Mouse (Mus musculus): ENCODE measurements around the gene Rab37. TPM values are rescaled to one million over a fixed set of nuclear protein-coding genes. Genes with fewer than 3 reads are reported as not detected.
A peak's percentile ranks its signal among the peaks of the same experiment; 100 is the strongest.

Rab37 gene
- polyA plus RNA-seq, 1 experiment from 2014 or later, result 0.89 TPM

GRCm38 (mm10) chr11:115066768-115067167, 24.5 kb upstream of the Rab37 start:
- Histone ChIP-seq H3K4me3 (ENCODE audit: low read length) (no peak overlapping the region), H3K27me3 (replicated peaks; ENCODE audit: control insufficient read depth, insufficient read depth, low read length) (peaks cover 7% of the 10 kb centered on the region; the same call in 1 of the 2 replicates), H3K9ac (ENCODE audit: low read depth, low read length) (no peak overlapping the region), H3K27ac (ENCODE audit: low read depth, low read length) (no peak overlapping the region), H3K4me1 (ENCODE audit: control insufficient read depth, insufficient read depth, low read depth, low read length) (peaks cover 8% of the 10 kb centered on the region), H3K9me3 (ENCODE audit: control insufficient read depth, low read length) (no peaks in the 10 kb centered on the region), H3K36me3 (ENCODE audit: control insufficient read depth, insufficient read depth, low read length) (no peaks in the 10 kb centered on the region), H3K4me2 (ENCODE audit: low read length) (no peak overlapping the region)
- ATAC-seq, result no peak
- WGBS, result 76% methylated on average over 6 of the region's 6 CpGs

DNA sequence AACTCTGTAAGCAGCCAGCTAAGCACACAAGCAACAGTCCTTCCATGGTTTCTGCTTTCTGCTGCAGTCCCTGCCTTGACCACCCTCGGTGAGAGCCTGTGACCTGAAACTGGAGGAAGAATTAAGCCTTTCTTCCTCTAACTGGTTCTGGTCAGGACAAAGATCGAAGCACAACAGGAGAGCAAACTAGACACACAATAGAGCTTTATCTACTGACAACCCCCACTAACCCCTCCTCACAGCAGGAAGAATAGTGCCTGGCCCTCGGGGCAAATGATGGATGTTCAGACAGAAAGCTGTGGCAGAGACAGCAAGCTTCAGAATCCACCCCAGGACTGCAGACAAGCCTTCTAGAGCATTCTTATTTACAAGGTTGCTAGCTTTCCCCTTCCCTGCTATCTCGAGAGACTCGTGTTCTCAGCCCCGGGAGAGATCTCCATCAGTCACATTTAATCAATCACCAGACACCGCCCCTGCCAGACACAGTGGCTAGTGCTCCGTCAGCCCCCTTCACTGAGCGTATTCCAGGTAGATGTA, 20.1 kb upstream of the Rab37 start:
- 3% methylated on average over 9 of the region's 9 CpGs for WGBS
- peaks cover 7% of the 10 kb centered on the region; the same call in 1 of the 2 replicates for H3K27me3 ChIP-seq (replicated peaks; ENCODE audit: control insufficient read depth, insufficient read depth, low read length)
- H3K9me3 ChIP-seq (ENCODE audit: control insufficient read depth, low read length), result no peaks in the 10 kb centered on the region
- H3K27ac ChIP-seq (ENCODE audit: low read depth, low read length), result no peak overlapping the region
- no peak for ATAC-seq
- H3K4me2 ChIP-seq (ENCODE audit: low read length), result peak overlapping the region; percentile 38
- 0 out of 2 replicates have a peak overlapping the region, but pooled peaks have one; percentile 27 for H3K9ac ChIP-seq (ENCODE audit: low read depth, low read length)
- H3K4me1 ChIP-seq (ENCODE audit: control insufficient read depth, insufficient read depth, low read depth, low read length), result peaks cover 11% of the 10 kb centered on the region
- no peak overlapping the region for H3K4me3 ChIP-seq (ENCODE audit: low read length)
- no peaks in the 10 kb centered on the region for H3K36me3 ChIP-seq (ENCODE audit: control insufficient read depth, insufficient read depth, low read length)

GRCm38 (mm10) chr11:115071631-115072294, 19.5 kb upstream of the Rab37 start:
- Histone ChIP-seq H3K27me3 (replicated peaks; ENCODE audit: control insufficient read depth, insufficient read depth, low read length) (peaks cover 7% of the 10 kb centered on the region; the same call in 1 of the 2 replicates), H3K36me3 (ENCODE audit: control insufficient read depth, insufficient read depth, low read length) (no peaks in the 10 kb centered on the region), H3K4me2 (ENCODE audit: low read length) (peak overlapping the region; percentile 38), H3K4me3 (ENCODE audit: low read length) (no peak overlapping the region), H3K9ac (ENCODE audit: low read depth, low read length) (no peak overlapping the region), H3K4me1 (ENCODE audit: control insufficient read depth, insufficient read depth, low read depth, low read length) (peaks cover 11% of the 10 kb centered on the region), H3K9me3 (ENCODE audit: control insufficient read depth, low read length) (no peaks in the 10 kb centered on the region), H3K27ac (ENCODE audit: low read depth, low read length) (peak overlapping the region; percentile 65; the same call in 1 of the 2 replicates)
- 9% methylated on average over 14 of the region's 14 CpGs for WGBS
- 0 out of 2 replicates have a peak, but pooled peaks have one; percentile 48 for ATAC-seq

GRCm38 (mm10) chr11:115073002-115073401, 18.2 kb upstream of the Rab37 start:
- no peak overlapping the region for H3K4me3 ChIP-seq (ENCODE audit: low read length)
- H3K9ac ChIP-seq (ENCODE audit: low read depth, low read length), result no peak overlapping the region
- H3K9me3 ChIP-seq (ENCODE audit: control insufficient read depth, low read length), result no peaks in the 10 kb centered on the region
- peaks cover 6% of the 10 kb centered on the region; the same call in 1 of the 2 replicates for H3K27me3 ChIP-seq (replicated peaks; ENCODE audit: control insufficient read depth, insufficient read depth, low read length)
- H3K4me2 ChIP-seq (ENCODE audit: low read length), result no peak overlapping the region
- peaks cover 11% of the 10 kb centered on the region for H3K4me1 ChIP-seq (ENCODE audit: control insufficient read depth, insufficient read depth, low read depth, low read length)
- 65% methylated on average over 5 of the region's 5 CpGs for WGBS
- H3K36me3 ChIP-seq (ENCODE audit: control insufficient read depth, insufficient read depth, low read length), result no peaks in the 10 kb centered on the region
- no peak for ATAC-seq
- H3K27ac ChIP-seq (ENCODE audit: low read depth, low read length), result no peak overlapping the region

GRCm38 (mm10) chr11:115075407-115075806, 15.8 kb upstream of the Rab37 start:
- WGBS, result 78% methylated on average over 7 of the region's 7 CpGs
- H3K27me3 ChIP-seq (replicated peaks; ENCODE audit: control insufficient read depth, insufficient read depth, low read length), result no peaks in the 10 kb centered on the region

DNA sequence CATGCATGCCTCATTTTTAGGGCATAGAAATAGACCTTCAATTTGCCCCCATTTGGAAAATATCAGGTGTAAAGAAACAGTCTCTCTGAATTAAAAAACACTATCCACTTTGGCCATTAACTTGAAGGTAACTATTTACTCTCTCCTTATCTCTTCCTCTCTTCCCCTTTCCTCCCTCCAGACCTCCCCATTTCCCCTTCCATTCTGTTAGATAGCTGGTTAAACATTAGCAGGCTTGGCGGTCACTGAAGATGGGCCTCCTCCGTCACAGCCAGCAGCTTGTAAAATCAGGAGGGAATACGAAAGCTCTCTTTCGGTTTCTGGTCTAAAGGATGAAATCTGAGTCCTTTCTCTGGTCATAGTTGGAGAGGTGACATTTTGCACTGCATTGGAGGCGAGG, 15.4 kb upstream of the Rab37 start:
- Histone ChIP-seq H3K4me1 (ENCODE audit: control insufficient read depth, insufficient read depth, low read depth, low read length) (peaks cover 11% of the 10 kb centered on the region), H3K4me2 (ENCODE audit: low read length) (no peak overlapping the region), H3K36me3 (ENCODE audit: control insufficient read depth, insufficient read depth, low read length) (no peaks in the 10 kb centered on the region), H3K9me3 (ENCODE audit: control insufficient read depth, low read length) (no peaks in the 10 kb centered on the region), H3K27ac (ENCODE audit: low read depth, low read length) (no peak overlapping the region), H3K4me3 (ENCODE audit: low read length) (no peak overlapping the region), H3K9ac (ENCODE audit: low read depth, low read length) (no peak overlapping the region), H3K27me3 (replicated peaks; ENCODE audit: control insufficient read depth, insufficient read depth, low read length) (no peaks in the 10 kb centered on the region)
- ATAC-seq, result no peak
- WGBS, result 57% methylated on average over 5 of the region's 5 CpGs

More at GRCm38 (mm10) chr11:115075407-115075806, 15.8 kb upstream of the Rab37 start:
- no peak for ATAC-seq
- no peak overlapping the region for H3K9ac ChIP-seq (ENCODE audit: low read depth, low read length)
- H3K4me3 ChIP-seq (ENCODE audit: low read length), result no peak overlapping the region
- H3K4me1 ChIP-seq (ENCODE audit: control insufficient read depth, insufficient read depth, low read depth, low read length), result peaks cover 11% of the 10 kb centered on the region
- H3K4me2 ChIP-seq (ENCODE audit: low read length), result no peak overlapping the region
- H3K27ac ChIP-seq (ENCODE audit: low read depth, low read length), result no peak overlapping the region
- no peaks in the 10 kb centered on the region for H3K9me3 ChIP-seq (ENCODE audit: control insufficient read depth, low read length)
- H3K36me3 ChIP-seq (ENCODE audit: control insufficient read depth, insufficient read depth, low read length), result no peaks in the 10 kb centered on the region

- no peaks in the 10 kb centered on the region for H3K9me3 ChIP-seq (ENCODE audit: control insufficient read depth, low read length)
- H3K9ac ChIP-seq (ENCODE audit: low read depth, low read length), result no peak overlapping the region
- H3K27me3 ChIP-seq (replicated peaks; ENCODE audit: control insufficient read depth, insufficient read depth, low read length), result no peaks in the 10 kb centered on the region
- ATAC-seq, result no peak
- no peaks in the 10 kb centered on the region for H3K4me1 ChIP-seq (ENCODE audit: control insufficient read depth, insufficient read depth, low read depth, low read length)
- no peak overlapping the region for H3K4me2 ChIP-seq (ENCODE audit: low read length)
- 96% methylated on average over 1 of the region's 1 CpGs for WGBS
- H3K27ac ChIP-seq (ENCODE audit: low read depth, low read length), result no peak overlapping the region
- no peaks in the 10 kb centered on the region for H3K36me3 ChIP-seq (ENCODE audit: control insufficient read depth, insufficient read depth, low read length)
- no peak overlapping the region for H3K4me3 ChIP-seq (ENCODE audit: low read length)
These were observed 13.8 kb upstream of the Rab37 start for GRCm38 (mm10) chr11:115077436-115077835.

DNA sequence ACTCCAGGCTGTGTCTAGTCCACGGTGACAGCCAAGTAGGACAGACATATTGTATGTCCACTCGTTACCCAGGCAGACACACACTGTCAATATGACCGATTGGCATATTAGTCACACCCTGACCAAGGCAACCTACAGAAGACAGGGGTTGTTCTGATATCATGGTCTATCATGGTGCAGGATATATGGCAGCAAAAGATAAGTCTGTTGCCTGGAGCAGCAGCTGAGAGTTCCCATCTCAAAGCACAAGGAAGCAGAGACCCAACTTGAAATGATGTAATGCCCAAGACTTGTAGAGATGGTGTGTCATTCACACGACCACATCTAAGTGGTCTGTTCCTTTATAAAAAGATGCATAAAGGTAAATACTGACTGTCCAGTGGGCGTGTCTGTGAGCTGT, 12.6 kb upstream of the Rab37 start:
- no peaks in the 10 kb centered on the region for H3K27me3 ChIP-seq (replicated peaks; ENCODE audit: control insufficient read depth, insufficient read depth, low read length)
- 83% methylated on average over 5 of the region's 5 CpGs for WGBS
- H3K9me3 ChIP-seq (ENCODE audit: control insufficient read depth, low read length), result no peaks in the 10 kb centered on the region
- H3K27ac ChIP-seq (ENCODE audit: low read depth, low read length), result no peak overlapping the region
- no peak for ATAC-seq
- H3K4me2 ChIP-seq (ENCODE audit: low read length), result no peak overlapping the region
- H3K9ac ChIP-seq (ENCODE audit: low read depth, low read length), result no peak overlapping the region
- H3K4me1 ChIP-seq (ENCODE audit: control insufficient read depth, insufficient read depth, low read depth, low read length), result no peaks in the 10 kb centered on the region
- H3K4me3 ChIP-seq (ENCODE audit: low read length), result no peak overlapping the region
- H3K36me3 ChIP-seq (ENCODE audit: control insufficient read depth, insufficient read depth, low read length), result no peaks in the 10 kb centered on the region

GRCm38 (mm10) chr11:115080886-115081285, 10.3 kb upstream of the Rab37 start:
- no peaks in the 10 kb centered on the region for H3K36me3 ChIP-seq (ENCODE audit: control insufficient read depth, insufficient read depth, low read length)
- no peak; the same call in 1 of the 2 replicates for ATAC-seq
- no peak overlapping the region for H3K4me3 ChIP-seq (ENCODE audit: low read length)
- H3K9me3 ChIP-seq (ENCODE audit: control insufficient read depth, low read length), result no peaks in the 10 kb centered on the region
- no peak overlapping the region for H3K4me2 ChIP-seq (ENCODE audit: low read length)
- 36% methylated on average over 13 of the region's 13 CpGs for WGBS
- no peak overlapping the region for H3K27ac ChIP-seq (ENCODE audit: low read depth, low read length)
- no peaks in the 10 kb centered on the region for H3K4me1 ChIP-seq (ENCODE audit: control insufficient read depth, insufficient read depth, low read depth, low read length)
- H3K27me3 ChIP-seq (replicated peaks; ENCODE audit: control insufficient read depth, insufficient read depth, low read length), result 0 out of 2 replicates have a peak, but pooled peaks cover 2% of the 10 kb centered on the region
- no peak overlapping the region for H3K9ac ChIP-seq (ENCODE audit: low read depth, low read length)
